Mouse (Mus musculus) retina, embryonic 14.5 days (tissue): ENCODE measurements around the gene Apoh.
A peak's percentile ranks its signal among the peaks of the same experiment; 100 is the strongest.

ENCODE experiments used
- DNase-seq: peaks from one replicate; pipeline ENCODE4 v3.0.0-alpha.2; 2015; ENCODE audit warnings: low spot score

Apoh gene

DNA sequence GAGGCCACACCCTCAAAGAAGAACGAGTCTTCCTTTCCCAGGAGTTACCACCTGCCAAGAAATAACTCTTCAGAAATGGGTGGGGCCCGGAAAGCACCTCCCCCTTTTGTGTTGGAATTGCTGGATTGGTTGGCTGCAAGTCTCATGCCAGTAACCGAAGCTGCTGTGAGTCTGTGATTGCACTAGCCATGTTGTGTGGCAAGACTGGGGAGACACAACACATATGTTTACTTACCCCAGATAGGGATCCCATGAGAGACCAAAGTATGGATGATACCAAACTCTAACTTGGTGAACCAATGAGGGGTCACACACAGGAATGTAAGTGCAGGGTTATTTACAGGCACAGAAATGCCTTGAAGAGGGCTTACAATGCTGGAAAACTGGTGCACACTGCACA is 39.5 kb downstream of the Apoh start:
- DNase-seq: no peak

DNA sequence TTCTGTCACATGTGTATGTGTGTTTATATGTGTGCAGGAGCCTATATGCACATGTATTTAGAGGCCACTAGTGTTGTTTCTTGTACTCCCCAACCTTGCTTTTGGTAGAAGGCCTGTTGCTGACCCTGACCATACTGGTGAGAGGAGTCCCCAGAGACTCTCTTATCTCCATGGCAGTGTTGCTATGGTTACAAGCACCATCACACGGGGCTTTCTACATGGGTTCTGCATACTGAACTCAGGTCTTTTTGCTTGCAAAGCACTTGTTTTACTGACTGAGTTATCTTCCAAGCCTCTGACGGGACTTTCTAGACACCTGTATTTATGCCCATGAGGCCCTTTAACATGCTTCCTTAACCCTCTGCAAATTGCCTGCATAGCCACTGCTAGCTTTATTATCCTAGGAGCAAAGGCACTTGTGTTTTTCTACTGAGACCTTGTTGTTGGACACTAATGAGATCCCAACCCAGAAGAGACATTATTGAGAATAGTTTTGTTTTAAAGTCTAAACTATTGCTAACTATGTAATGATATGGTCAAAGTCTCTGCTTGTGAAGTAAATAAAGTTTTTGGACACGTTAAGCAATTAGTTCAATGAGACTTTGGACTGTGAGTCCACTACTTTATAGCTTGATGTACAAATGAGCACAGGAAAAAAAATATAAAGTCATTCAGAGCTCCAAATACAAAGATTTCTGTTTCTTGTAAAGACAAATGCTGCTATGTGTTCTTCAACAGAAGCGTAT is 41.9 kb downstream of the Apoh start:
- peak; percentile 56 for DNase-seq

DNA sequence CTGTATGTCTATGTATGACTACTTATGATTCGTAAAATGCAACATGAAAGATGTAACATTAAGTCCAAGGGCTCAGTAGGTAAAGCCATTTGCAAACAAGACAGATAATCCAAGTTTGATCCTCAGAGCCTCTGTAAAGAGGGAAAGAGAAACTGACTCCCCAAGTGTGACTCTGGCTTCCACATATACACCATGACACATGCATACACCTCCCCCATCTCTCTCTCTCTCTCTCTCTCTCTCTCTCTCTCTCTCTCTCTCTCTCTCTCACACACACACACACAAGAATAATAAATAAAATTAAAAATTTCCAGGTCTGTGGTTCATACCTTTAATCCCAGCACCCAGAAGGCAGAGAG is 42.5 kb downstream of the Apoh start:
- DNase-seq: no peak

DNA sequence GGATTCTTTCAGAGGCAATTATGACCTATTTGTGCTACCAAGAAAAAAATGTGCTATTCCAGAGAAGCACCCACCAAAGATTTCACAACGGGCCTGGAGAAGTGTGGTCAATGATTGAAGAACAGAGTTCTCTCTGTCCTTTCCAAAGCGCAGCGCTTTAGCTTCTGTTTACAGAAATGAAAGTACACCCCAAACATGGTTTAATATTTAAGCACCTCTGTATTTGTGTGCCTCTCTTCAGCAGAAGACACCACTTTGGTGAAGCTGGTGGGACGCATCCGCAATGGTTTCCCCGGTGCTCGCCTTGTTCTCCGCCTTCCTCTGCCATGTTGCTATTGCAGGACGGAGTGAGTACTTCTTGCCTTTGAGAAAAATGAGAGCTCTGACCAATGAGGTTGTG is 51.9 kb downstream of the Apoh start:
- no peak for DNase-seq

DNA sequence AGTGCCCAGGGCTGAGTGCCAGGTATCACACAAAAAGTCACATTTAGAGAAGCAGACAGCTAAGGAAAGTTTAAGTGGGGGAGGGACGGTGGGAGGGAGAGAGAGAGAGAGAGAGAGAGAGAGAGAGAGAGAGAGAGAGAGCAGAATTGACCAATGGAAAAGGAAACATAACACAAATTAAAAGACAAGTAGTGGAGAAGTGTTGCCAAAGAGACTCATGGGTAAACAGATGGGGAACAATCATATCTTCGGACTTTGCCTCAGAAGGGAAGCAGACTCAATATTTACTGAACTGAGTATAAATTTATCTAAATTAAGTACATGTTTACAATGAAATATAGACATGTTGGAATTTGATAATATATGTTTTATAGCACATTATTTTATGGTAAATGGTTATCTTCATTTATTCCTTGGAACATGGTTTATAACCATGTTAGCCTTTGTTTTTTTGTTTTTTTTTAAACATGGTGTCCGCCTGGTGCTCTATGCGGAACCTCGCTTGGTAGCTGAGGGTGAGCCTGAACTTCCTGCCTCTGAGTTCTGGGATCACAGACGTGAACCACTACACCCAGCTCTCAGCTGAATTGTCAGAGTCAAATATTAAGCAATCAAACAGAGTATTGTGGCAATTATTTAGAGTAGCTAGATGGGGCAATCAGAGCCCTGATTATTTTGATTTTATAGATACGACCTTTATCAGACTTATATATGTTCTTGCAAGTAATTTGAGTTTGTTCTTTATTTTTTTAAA is 53.1 kb downstream of the Apoh start:
- DNase-seq: no peak

DNA sequence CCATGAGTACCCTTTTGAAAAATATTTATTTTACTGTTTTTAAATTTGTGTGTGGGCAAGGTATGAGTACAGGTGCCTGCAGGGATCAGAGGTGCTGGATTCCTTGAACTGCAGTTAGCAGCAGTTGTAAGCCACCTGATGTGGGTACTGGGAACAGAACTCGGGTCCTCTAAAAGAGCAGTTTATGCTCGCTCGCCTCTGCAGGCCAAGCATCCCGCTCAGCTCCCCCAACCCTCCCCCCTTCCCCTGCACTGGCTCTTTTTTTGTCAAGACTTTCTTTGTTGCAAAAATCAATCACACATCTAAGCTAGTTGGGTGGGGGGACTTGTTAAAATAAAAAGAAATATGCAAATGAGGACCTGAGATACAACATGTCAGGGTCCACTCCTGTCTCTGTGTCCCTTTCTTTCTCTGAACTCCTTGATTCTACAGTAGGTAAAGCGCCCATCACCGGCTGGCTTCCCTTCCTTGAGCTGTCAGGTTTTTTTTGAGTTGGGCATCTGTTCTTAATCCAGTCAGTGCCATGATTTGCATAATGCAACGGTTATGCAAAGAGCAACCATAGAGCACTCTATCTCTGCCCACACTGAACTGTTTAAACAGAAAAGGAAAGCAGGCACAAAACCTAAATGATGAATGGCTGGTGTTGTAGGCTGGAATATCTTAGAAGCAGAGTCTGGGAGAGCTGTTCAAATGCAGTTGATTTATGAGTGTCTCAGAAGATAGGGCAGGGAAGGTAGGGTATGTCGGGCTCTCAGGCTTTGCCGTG is 66.9 kb downstream of the Apoh start:
- no peak for DNase-seq

DNA sequence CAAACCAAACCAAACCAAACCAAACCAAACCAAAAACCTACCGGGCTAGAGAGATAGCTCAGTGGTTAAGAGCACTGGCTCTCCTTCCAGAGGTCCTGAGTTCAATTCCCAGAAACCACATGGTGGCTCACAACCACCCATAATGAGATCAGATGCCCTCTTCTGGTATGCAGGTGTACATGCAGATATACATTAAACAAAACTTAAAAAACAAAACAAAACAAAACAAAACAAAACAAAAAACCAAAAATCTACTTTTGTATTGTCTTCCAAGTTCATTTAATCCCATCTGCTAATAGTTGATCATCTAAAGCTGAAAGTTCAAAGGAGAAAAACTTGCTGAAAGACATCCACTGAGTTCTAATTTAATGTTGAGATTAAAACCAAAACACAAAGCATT is 73.2 kb downstream of the Apoh start:
- DNase-seq: no peak

DNA sequence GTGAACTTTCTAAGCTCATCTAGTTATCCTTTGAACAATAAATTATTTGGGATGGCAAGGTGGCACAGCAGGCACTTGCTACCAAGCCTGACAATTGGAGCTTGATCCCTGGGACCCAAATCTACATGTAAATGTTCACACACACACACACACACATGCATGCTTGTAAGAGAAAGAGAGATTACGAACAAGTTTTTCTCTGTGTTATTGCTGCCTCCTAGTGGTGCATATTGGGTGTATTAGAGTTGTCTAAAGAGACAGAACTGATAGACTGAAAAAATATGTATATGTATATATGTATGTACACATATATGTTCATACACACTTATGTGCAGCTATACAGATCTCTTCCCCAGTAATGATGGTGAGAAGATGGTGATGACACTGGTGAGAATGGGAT is 75.4 kb downstream of the Apoh start:
- peak; percentile 78 for DNase-seq

DNA sequence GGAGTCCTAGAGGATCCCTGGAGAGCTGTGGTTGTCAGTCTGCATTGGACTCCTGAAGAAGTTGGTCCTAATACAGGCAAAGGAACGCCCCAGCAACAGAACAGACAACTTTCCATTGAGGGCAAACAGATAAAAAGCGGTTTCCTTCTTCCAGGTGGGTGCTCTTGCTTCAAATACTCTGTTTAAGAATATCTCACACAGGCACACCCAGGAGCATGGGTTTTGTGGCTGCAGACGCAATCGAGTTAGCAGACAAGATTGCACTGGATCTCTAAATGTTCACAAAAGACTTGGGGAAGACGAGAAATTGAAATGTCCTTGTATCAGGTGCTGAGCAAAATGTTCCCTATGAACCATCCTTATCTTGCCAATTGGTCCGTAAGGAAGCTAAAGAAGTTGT is 76.1 kb downstream of the Apoh start:
- DNase-seq: no peak

DNA sequence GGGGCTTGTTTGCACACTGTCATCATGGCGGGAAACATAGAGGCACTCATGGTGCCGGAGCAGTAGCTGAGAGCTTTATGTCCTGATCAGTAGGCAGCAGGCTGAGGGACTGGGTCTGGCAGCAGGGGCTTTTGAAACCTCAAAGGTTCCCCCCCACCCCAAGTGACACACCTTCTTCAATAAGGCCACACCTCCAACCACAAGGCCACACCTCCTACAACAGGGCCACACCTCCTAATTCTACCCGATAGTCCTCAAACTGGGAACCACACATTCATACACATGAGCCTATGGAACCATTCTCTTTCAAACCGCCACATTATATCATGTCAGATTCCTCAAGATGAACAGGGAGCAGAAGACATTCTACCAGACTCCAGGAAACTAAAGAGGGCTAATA is 77.6 kb downstream of the Apoh start:
- peak; percentile 24 for DNase-seq

DNA sequence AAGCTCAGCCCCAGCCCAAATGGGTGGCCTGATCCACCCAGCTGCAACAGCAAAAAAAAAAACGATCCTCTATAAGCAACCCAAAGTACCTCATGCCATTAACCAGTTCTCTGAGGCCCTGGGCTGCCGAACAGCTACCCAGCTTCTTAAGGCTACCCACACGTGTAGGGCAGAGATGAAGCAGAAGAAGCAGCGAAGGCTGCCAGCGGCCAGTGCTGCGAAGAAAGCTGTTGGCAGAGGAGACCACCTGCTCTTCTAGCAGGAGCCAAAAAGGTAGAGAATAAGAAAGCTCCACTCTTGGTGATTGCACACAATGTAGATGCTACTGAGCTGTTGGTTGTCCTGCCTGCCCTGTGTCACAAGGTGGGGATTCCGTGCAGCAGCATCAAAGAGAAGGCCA is 80.1 kb downstream of the Apoh start:
- no peak for DNase-seq

DNA sequence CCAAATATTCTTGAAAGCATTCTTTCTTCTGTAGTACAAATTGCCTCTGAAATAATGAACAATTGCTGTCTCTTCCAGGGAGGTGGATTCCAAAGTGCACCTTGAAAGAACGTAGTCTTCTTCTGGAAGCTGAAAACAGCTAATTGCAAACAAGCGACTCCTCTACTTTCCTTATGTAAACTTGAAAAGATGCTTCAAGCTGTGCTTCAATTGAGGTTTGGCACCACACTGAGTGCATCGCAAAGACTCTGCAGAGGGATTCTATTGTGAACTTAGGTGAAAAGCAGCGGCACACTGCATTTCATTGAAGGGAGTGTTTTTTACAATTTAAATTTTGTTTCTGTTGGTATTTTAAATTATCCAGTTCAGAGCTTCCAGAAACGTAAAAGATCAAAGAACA is 81.0 kb downstream of the Apoh start:
- DNase-seq: peak; percentile 23

DNA sequence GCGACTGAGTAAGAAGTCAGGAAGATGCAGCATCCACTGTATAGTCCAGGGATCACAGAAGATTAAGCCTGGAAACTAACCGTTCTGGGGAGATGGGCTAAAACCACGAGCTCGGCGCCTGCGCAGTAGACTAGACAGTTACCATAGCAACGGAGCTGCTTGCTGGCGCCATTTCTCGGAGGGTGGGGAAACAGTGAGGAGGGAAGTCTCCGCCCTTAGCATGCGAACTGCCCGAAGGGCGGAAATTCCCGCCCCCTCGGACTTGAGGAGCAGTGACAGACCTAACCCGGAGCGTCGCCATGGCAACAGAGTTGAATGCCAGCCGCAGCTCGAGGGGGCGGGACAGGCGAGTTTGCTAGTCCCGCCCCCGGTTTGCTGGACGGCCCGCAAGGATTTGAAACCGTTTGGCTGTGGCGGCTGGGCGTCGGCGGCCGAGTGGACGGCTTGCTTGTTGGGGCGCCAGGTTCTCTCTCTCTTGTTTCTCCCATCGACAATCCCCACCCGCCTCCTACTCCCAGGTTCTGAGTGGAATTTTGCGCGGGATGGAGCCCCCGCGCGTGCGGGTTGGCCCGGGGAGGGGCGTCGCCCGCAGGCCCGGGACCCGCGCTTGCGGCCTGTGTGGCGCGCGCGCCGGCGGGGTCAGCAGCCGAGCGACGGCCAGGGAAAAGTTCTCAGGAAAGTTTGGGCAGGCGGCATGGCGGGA is 81.9 kb downstream of the Apoh start, which contains the start of gene Cep112:
Gene Cep112 (plus strand): TSS at position 304 of the 703 bp plus-strand sequence.
- peak; percentile 100 for DNase-seq

DNA sequence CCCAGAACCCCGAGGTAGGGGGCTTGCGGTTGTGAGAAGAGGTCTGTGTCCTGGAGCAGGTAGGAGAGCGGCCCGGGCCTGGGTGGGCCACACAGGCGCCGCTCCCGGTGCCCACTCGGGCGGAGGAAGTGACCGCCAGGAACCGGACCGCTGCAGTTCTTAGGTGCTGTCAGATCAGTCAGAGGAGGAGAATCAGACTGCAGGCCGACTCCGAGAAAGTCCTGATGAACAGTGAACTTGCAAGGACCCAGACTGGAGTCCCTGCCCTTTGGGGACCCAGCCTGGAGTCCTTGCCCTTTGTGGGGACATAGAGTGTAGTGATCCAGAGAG is 82.4 kb downstream of the Apoh start:
- DNase-seq: peak; percentile 51

DNA sequence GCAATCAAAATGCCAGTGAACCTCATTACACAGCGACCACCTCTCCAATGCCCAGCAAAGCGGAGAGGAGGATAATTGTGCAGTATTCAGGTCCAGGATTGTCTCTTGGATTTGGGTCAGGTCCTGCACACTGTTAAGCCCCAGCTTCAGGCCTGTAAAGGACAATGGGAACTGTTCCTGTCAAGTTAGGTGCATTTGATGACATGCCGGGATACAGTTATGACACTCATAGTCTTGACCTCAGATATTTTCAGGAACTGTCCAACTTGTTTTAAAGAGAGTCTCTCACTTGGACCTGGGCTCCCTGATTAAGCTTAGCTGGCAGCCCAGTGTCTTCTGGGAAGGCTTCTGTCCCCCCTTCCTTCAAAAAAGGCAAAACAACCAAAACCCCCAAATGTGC is 82.9 kb downstream of the Apoh start:
- DNase-seq: no peak

DNA sequence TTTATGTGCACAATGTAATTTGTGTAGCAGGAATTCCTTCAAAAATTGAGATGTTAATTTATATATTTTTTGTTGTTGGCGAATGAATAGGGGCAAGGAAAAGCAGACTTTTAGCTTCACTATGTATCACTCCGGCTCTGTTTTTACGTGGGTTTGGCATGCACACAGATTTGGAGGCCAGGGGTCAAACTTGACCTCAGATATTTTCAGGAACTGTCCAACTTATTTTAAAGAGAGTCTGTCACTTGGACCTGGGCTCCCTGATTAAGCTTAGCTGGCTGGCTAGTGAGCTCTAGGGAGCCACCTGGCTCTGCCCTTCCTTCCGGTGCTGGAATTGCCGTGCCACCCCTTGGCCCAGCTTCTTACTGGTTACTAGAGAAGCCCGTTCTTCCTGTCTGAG is 84.0 kb downstream of the Apoh start:
- DNase-seq: no peak

DNA sequence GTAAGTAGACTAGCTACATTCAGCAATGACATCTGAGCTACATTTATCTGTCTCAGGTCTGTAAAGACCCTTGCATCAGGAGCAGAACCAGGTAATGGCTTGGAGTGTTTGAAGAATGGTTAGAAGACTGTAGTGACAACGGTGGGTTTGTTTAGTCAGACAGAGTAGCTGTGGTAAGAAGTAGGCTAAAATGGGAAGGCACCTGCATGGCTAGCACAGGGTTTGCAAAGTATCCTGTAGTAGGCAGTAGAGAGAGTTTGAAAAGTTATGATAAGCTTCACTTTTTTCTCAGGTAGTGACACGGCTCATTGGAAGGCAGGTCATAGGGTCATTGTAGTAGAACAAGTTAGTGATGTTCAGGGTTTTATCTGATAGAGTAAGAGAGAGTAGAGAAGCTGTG is 85.9 kb downstream of the Apoh start:
- DNase-seq: no peak

DNA sequence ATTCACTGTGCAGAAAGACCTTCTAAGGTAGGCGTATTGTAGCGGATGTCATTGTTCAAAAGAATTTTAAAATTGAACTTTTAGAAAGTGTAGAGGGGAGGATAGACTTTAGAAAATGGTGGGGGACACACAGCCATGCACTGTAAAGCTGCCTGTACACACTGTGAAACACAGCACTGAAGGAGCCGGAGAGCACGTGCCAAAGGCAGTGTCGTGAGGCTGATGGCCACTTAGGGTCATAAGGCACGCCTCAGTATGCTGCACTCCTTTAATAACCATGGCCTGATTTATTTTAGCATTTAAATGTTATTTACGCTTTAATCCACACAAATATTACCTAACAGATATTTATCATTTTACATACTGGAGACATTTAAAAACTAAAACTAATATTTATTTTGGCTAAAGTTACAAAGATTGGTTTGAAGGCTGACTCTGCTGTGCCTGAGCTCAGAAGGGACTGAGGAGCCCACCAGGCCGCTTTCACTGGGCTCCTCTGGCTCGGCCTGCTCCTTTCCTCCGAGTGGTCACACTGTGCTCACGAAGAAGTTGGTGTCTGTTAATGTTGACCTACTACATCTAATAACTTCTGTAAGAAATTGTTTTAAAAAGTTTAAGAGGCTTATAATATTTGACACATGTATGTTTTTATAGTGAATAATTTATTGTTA is 100.9 kb downstream of the Apoh start:
- DNase-seq: no peak

DNA sequence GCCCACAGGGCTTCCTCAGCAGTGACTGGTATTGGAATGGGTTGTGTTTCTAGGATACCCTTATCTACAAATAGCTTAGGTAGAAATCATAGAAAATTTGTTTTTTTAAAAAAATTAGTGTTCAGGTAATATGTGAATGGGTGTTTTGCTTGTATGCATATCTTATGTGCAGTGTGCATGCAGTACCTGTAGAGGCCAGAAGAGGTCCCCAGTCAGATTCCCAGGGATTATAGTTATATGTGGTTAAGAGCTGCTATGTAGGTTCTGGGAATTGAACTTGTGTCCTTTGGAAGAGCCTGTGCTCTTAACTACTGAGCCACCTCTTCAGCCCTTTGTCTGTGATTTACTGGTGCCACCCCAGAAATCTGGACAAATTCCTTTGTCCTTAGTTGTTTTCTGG is 104.0 kb downstream of the Apoh start:
- peak; percentile 51 for DNase-seq

DNA sequence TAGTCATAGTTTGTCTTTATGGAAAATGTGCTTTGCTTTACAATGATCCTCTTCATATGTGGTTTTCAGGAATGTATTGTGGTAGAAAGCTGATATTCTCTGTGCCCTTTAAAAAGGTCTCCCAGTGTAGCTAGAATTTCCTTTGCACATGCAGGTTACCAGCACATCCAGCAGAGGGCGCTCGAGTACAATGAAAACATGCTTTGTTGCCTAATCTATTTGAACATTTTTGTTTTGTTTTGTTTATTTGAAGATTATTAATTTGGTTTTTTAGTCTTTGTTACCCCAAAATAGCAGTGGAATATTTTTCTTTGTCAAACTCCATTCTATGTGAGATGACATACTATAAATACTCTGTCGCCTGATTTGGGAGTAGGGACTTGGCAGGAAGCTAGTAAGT is 106.7 kb downstream of the Apoh start:
- peak; percentile 81 for DNase-seq

DNA sequence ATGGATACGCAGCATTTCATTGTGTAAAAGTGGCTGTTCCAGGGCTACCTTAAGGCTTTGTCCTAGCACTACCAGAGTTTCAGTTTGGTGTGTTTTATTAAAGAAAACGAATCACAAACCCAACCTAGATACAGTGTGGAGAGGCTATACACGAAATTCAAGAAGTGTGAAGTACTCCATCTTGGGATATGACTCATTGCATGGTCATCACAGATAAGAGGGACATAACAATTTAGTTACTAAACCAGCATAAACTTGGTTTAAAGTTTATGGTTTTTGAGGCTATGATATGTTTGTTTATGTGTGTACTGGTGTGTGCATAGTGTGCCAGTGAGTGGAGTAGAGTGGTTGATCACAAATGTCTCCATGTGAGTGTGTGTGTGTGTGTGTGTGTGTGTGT is 116.4 kb downstream of the Apoh start:
- no peak for DNase-seq
